Mouse (Mus musculus) midbrain, embryonic 16.5 days (tissue): ENCODE data around the gene Rps16. TPM values are rescaled to one million over a fixed set of nuclear protein-coding genes. Genes with fewer than 3 reads are reported as not detected.
A peak's percentile ranks its signal among the peaks of the same experiment; 100 is the strongest.
"Not testable (repeated sequence)": the region's sequence is repeated elsewhere in the genome, so short reads cannot be mapped to it uniquely, and the experiment has no call there.

Source experiments
- ATAC-seq: fragments of 200-750 bp; cut with Nextera tagmentation; 2 replicates; pipeline ENCODE4 v1.8.0; 2017; ENCODE audit warnings: moderate TSS enrichment
- H3K27ac ChIP-seq: fragments of 300-500 bp; sonication (generic); 2 replicates; pipeline ENCODE4 v1.5.1; 2014; ENCODE audit warnings: mild to moderate bottlenecking, low read length, mixed read lengths
- H3K27me3 ChIP-seq: fragments of 300-500 bp; sonication (generic); 2 replicates; pipeline ENCODE4 v1.6.1; 2014; ENCODE audit warnings: low read depth, low read length, mixed read lengths; ENCODE audit not compliant: control insufficient read depth, insufficient read depth
- H3K36me3 ChIP-seq: fragments of 300-500 bp; sonication (generic); 2 replicates; pipeline ENCODE4 v1.6.1; 2014; ENCODE audit warnings: mild to moderate bottlenecking, low read length, moderate library complexity, mixed read lengths; ENCODE audit not compliant: control insufficient read depth, insufficient read depth
- H3K4me1 ChIP-seq: fragments of 300-500 bp; sonication (generic); 2 replicates; pipeline ENCODE4 v1.6.1; 2014; ENCODE audit warnings: mild to moderate bottlenecking, low read length, mixed read lengths; ENCODE audit not compliant: control insufficient read depth, insufficient read depth
- H3K4me2 ChIP-seq: fragments of 300-500 bp; sonication (generic); 2 replicates; pipeline ENCODE4 v1.6.1; 2014; ENCODE audit warnings: mild to moderate bottlenecking, low read length, mixed read lengths
- H3K4me3 ChIP-seq: fragments of 300-500 bp; sonication (generic); 2 replicates; pipeline ENCODE4 v1.5.1; 2014; ENCODE audit warnings: low read depth, mild to moderate bottlenecking, low read length, moderate library complexity, mixed read lengths
- H3K9ac ChIP-seq: fragments of 300-500 bp; sonication (generic); 2 replicates; pipeline ENCODE4 v1.6.1; 2014; ENCODE audit warnings: low read depth, low read length, mixed read lengths
- H3K9me3 ChIP-seq: fragments of 300-500 bp; sonication (generic); replicated peaks from 2 replicates; pipeline ENCODE4 v1.6.1; 2014; ENCODE audit warnings: mild to moderate bottlenecking, low read length, mixed read lengths; ENCODE audit not compliant: control insufficient read depth, poor library complexity, severe bottlenecking
- WGBS: fragments of 180-500 bp; shearing (Covaris S2); extraction: QIAGEN DNeasy Blood & Tissue Kit; methylation state at CpG from one replicate; pipeline ENCODE4 v1.1.7; 2014; 5-methylcytosine and 5-hydroxymethylcytosine counted together
- polyA plus RNA-seq: library from polyadenylated mRNA; unstranded; fragments of >200 nt; fragmentation: Nextera tagmentation; extraction: Ambion mirVana; gene quantifications from 2 replicates; pipeline ENCODE4 v1.2.1, GENCODE M21; 2015

The Rps16 gene
- polyA plus RNA-seq, 1 experiment from 2014 or later: 435 TPM

DNA sequence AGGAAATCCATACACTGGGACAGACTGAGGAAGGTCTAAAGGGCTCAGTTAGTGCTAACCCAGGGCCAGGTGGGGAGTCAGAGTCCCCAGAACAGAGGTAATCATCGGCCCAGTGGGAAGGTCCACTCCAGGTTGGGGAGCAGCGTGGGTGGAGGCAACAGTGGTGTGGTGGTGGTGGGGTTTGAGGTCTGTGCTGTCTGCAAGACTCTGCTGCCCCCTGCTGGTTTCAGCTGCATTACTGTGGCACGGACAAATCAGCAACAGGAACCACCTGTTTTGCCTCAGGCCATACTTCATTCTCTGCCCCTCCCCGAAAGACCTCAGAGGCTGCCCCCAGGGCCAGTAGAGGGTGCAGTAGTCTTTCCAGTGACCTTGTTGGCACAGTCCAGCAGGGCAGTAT, 36.0 kb downstream of the Rps16 start:
- Histone ChIP-seq H3K4me3 (no peak overlapping the region), H3K27me3 (no peaks in the 10 kb centered on the region), H3K9me3 (no peaks in the 10 kb centered on the region), H3K27ac (no peak overlapping the region), H3K9ac (no peak overlapping the region), H3K36me3 (peaks cover 17% of the 10 kb centered on the region), H3K4me1 (peaks cover 2% of the 10 kb centered on the region), H3K4me2 (no peak overlapping the region)
- ATAC-seq: peak; percentile 54
- 30% methylated on average over 4 of the region's 4 CpGs for WGBS

- peaks cover 17% of the 10 kb centered on the region for H3K36me3 ChIP-seq
- 84% methylated on average over 6 of the region's 6 CpGs for WGBS
- not testable (repeated sequence) for H3K9me3 ChIP-seq, H3K27ac ChIP-seq, H3K4me3 ChIP-seq, ATAC-seq, H3K27me3 ChIP-seq, H3K4me2 ChIP-seq, H3K4me1 ChIP-seq, H3K9ac ChIP-seq
Measured at GRCm38 (mm10) chr7:28386877-28387276, 36.4 kb downstream of the Rps16 start.

- not testable (repeated sequence) for ATAC-seq, H3K27ac ChIP-seq, H3K4me3 ChIP-seq, H3K9ac ChIP-seq, H3K4me2 ChIP-seq, H3K4me1 ChIP-seq, H3K9me3 ChIP-seq, H3K27me3 ChIP-seq
- peaks cover 17% of the 10 kb centered on the region for H3K36me3 ChIP-seq
- 90% methylated on average over 7 of the region's 7 CpGs for WGBS
Measured at GRCm38 (mm10) chr7:28387384-28387783, 36.9 kb downstream of the Rps16 start.

GRCm38 (mm10) chr7:28390331-28390730, 39.9 kb downstream of the Rps16 start:
- WGBS: 98% methylated on average over 3 of the region's 3 CpGs
- no peak overlapping the region for H3K4me2 ChIP-seq
- H3K4me3 ChIP-seq: no peak overlapping the region
- no peak for ATAC-seq
- peaks cover 19% of the 10 kb centered on the region for H3K36me3 ChIP-seq
- H3K4me1 ChIP-seq: peaks cover 15% of the 10 kb centered on the region
- no peaks in the 10 kb centered on the region for H3K27me3 ChIP-seq
- H3K9ac ChIP-seq: no peak overlapping the region
- H3K27ac ChIP-seq: no peak overlapping the region
- no peaks in the 10 kb centered on the region for H3K9me3 ChIP-seq

- Histone ChIP-seq H3K4me2 (peak within 1 kb of the TSS; percentile 97), H3K9ac (peak within 1 kb of the TSS; percentile 88), H3K9me3 (no peaks in the 10 kb centered on the region), H3K36me3 (peaks cover 24% of the 10 kb centered on the region), H3K27me3 (no peaks in the 10 kb centered on the region), H3K4me3 (peak within 1 kb of the TSS; percentile 97), H3K27ac (peak within 1 kb of the TSS; percentile 81), H3K4me1 (peaks cover 15% of the 10 kb centered on the region)
- under 1% methylated on average over 56 of the region's 58 CpGs for WGBS
- ATAC-seq: peak; percentile 99
Measured at GRCm38 (mm10) chr7:28392429-28393271, 42.2 kb downstream of the Rps16 start, which contains the start of the genes Med29 and Paf1. Med29 (minus strand) TSS chr7:28392708. Paf1 (plus strand) TSS chr7:28392951.

DNA sequence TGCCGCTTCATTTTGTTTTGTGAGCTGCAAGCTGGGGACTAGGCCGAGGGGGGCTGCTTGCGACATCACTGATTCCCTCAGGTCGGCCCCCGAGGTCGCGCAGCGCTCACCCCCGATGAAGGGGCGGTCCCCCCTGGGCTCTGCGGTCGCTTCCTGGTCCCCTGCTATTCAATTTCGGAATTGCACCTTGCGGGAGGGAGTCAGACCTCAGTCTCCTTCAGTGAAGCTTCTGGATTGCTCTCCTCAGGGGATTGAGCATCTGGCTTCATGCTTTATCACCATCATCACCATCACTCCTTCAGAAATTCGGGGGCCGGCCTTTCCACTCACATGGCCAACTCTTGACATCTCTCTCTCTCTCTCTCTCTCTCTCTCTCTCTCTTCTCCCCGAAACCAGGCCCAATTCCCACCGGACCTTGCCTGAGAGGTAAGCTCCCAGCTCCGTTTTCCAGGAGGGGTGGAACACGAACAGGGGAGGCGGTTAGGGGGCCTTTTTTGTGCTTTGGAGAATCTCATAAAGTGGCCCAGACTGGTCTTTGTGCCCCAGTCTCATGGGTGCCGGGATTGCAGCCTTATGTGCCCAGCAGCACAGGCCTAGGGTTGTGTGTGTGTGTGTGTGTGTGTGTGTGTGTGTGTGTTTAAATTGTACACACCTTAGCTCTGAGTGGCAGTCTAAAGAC, 43.0 kb downstream of the Rps16 start:
- Histone ChIP-seq H3K4me2 (peak overlapping the region; percentile 97), H3K9ac (peak overlapping the region; percentile 88), H3K36me3 (peaks cover 24% of the 10 kb centered on the region), H3K27ac (peak overlapping the region; percentile 81), H3K4me1 (peaks cover 15% of the 10 kb centered on the region), H3K27me3 (no peaks in the 10 kb centered on the region), H3K9me3 (no peaks in the 10 kb centered on the region), H3K4me3 (peak overlapping the region; percentile 97)
- 8% methylated on average over 22 of the region's 22 CpGs for WGBS
- no peak for ATAC-seq

- H3K9ac ChIP-seq: no peak overlapping the region
- ATAC-seq: no peak
- no peaks in the 10 kb centered on the region for H3K9me3 ChIP-seq
- H3K27me3 ChIP-seq: no peaks in the 10 kb centered on the region
- H3K36me3 ChIP-seq: peaks cover 27% of the 10 kb centered on the region
- no peak overlapping the region for H3K4me2 ChIP-seq
- H3K4me3 ChIP-seq: no peak overlapping the region
- peaks cover 15% of the 10 kb centered on the region for H3K4me1 ChIP-seq
- 99% methylated on average over 4 of the region's 4 CpGs for WGBS
- H3K27ac ChIP-seq: no peak overlapping the region
Measured at GRCm38 (mm10) chr7:28395425-28395824, 45.0 kb downstream of the Rps16 start.

- Histone ChIP-seq H3K9ac (no peak overlapping the region), H3K9me3 (no peaks in the 10 kb centered on the region), H3K27me3 (no peaks in the 10 kb centered on the region), H3K4me2 (no peak overlapping the region), H3K4me1 (peaks cover 8% of the 10 kb centered on the region), H3K36me3 (peaks cover 41% of the 10 kb centered on the region), H3K4me3 (no peak overlapping the region), H3K27ac (no peak overlapping the region)
- ATAC-seq: no peak
- WGBS: 62% methylated on average over 3 of the region's 3 CpGs
Measured at GRCm38 (mm10) chr7:28398000-28398399, 47.5 kb downstream of the Rps16 start.
